In genomic region chr2:164442315-164443050, GRCm38 (mm10) we compare ENCODE assay signal across 9 mouse cellular contexts. TPM values are rescaled to one million over a fixed set of nuclear protein-coding genes. Genes with fewer than 3 reads are reported as not detected.
DNase-seq lines count a peak whose midpoint lies in the region; ATAC-seq and TF ChIP-seq lines count a peak whose summit lies in the region.
"Had no signal": no experiment of that assay in that cellular context is flagged by ENCODE, and none has a peak within 500 bp of the region (broad histone marks: within the 10 kb centered on the region; RNA-seq: fewer than 3 reads in every experiment).

No protein-coding gene starts in this region.

- no peak for DNase-seq in cerebellum, adult 2 months
- DNase-seq in cerebellum, postnatal 10 days = no peak
- peak; percentile 83 for DNase-seq in adrenal gland, postnatal 14 days
- peak; percentile 97 for DNase-seq in heart, adult 11 months
- peak; percentile 71 for DNase-seq in testis, postnatal 10 days (ENCODE audit: low spot score)
- DNase-seq in layer of hippocampus, postnatal 14 days (ENCODE audit: low spot score in 2 of 2) = no peak

- ATAC-seq in intestine, postnatal 0 days = peak; percentile 39
- ATAC-seq in lung, embryonic 15.5 days (ENCODE audit: borderline replicate concordance, extremely low read depth, low FRiP score, low TSS enrichment) = peak; percentile 65

- H3K4me2 ChIP-seq in intestine, postnatal 0 days (replicated peaks; ENCODE audit: low read depth) = peak overlapping the region; percentile 89
- H3K4me2 ChIP-seq in lung, embryonic 15.5 days = peak overlapping the region; percentile 84

- H3K9ac ChIP-seq in intestine, postnatal 0 days (ENCODE audit: low read depth, low read length) = peak overlapping the region; percentile 76
- peak overlapping the region; percentile 83 for H3K9ac ChIP-seq in lung, embryonic 15.5 days

- 6% methylated on average over 29 of the region's 29 CpGs for WGBS in cerebellum, adult 2 months
- 2% methylated on average over 29 of the region's 29 CpGs for WGBS in intestine, postnatal 0 days
- 3% methylated on average over 29 of the region's 29 CpGs for WGBS in lung, embryonic 15.5 days

- H3K36me3 ChIP-seq in intestine, postnatal 0 days (ENCODE audit: control insufficient read depth, insufficient read depth) = no peaks in the 10 kb centered on the region
- no peaks in the 10 kb centered on the region for H3K36me3 ChIP-seq in lung, embryonic 15.5 days

- H3K4me3 ChIP-seq in cerebellum, adult 2 months (replicated peaks; ENCODE audit: insufficient read depth, low read depth, low read length) = peak overlapping the region; percentile 45
- H3K4me3 ChIP-seq in intestine, postnatal 0 days (ENCODE audit: low read depth, low read length) = peak overlapping the region; percentile 73
- peak overlapping the region; percentile 74 for H3K4me3 ChIP-seq in lung, embryonic 15.5 days

- H3K4me1 ChIP-seq in cerebellum, adult 2 months (ENCODE audit: control insufficient read depth, insufficient read depth, low read length) = no peaks in the 10 kb centered on the region
- peaks cover 3% of the 10 kb centered on the region; the same call in 1 of the 2 replicates for H3K4me1 ChIP-seq in intestine, postnatal 0 days (replicated peaks; ENCODE audit: control insufficient read depth, insufficient read depth, low read length)
- H3K4me1 ChIP-seq in lung, embryonic 15.5 days = peaks cover 54% of the 10 kb centered on the region

- no peak for TF ChIP-seq POLR2A in cerebellum, adult 2 months (IDR thresholded peaks at IDR 0.05; ENCODE audit: borderline replicate concordance, insufficient read depth, low read length)

- no peak overlapping the region; the same call in 1 of the 2 replicates for H3K27ac ChIP-seq in cerebellum, adult 2 months (ENCODE audit: insufficient read depth, low read length)
- peak overlapping the region; percentile 71 for H3K27ac ChIP-seq in intestine, postnatal 0 days (ENCODE audit: low read depth, low read length)
- H3K27ac ChIP-seq in lung, embryonic 15.5 days = peak overlapping the region; percentile 89

- no peaks in the 10 kb centered on the region for H3K9me3 ChIP-seq in intestine, postnatal 0 days (ENCODE audit: control insufficient read depth)
- no peaks in the 10 kb centered on the region for H3K9me3 ChIP-seq in lung, embryonic 15.5 days

- no peak for TF ChIP-seq CTCF in cerebellum, adult 2 months (IDR thresholded peaks at IDR 0.05; ENCODE audit: borderline replicate concordance, insufficient read depth, low read depth, low read length)
- TF ChIP-seq CTCF in intestine, postnatal 0 days (IDR thresholded peaks at IDR 0.05; ENCODE audit: low read depth) = no peak

- H3K27me3 ChIP-seq in cerebellum, adult 2 months (ENCODE audit: control insufficient read depth, insufficient read depth, low read length) = no peaks in the 10 kb centered on the region
- H3K27me3 ChIP-seq in intestine, postnatal 0 days (replicated peaks; ENCODE audit: control insufficient read depth, insufficient read depth, low read length) = no peaks in the 10 kb centered on the region
- no peaks in the 10 kb centered on the region for H3K27me3 ChIP-seq in lung, embryonic 15.5 days

RNA-seq across cellular contexts. Expression of gene Sdc4, which starts 1.2 kb away (rescaled TPM):
- polyA plus RNA-seq in cerebellum, adult 2 months (2012; rRNA removed) = 65.7 and 69.5 TPM in 2 replicates
- total RNA-seq in adrenal gland, postnatal 14 days (2021) = 153 and 208 TPM in 2 replicates
- 92.0 and 103 TPM in 2 replicates for polyA plus RNA-seq in intestine, postnatal 0 days (2015; fragmentation: Nextera tagmentation; extraction: Ambion mirVana)
- polyA plus RNA-seq in lung, embryonic 15.5 days (2015; fragmentation: Nextera tagmentation; extraction: Ambion mirVana) = 161 and 178 TPM in 2 replicates
- total RNA-seq in layer of hippocampus, postnatal 14 days (2021) = 100 to 1,000 TPM; 117 to 137 TPM

RNA-seq across cellular contexts. Expression of gene Sys1, which starts 14.3 kb away (rescaled TPM):
- 73.7 and 75.4 TPM in 2 replicates for polyA plus RNA-seq in cerebellum, adult 2 months (2012; rRNA removed)
- total RNA-seq in adrenal gland, postnatal 14 days (2021) = 31.2 and 34.2 TPM in 2 replicates
- polyA plus RNA-seq in intestine, postnatal 0 days (2015; fragmentation: Nextera tagmentation; extraction: Ambion mirVana) = 58.7 and 62.3 TPM in 2 replicates
- 65.8 and 69.0 TPM in 2 replicates for polyA plus RNA-seq in lung, embryonic 15.5 days (2015; fragmentation: Nextera tagmentation; extraction: Ambion mirVana)
- 10 to 100 TPM; 39.1 to 44.7 TPM for total RNA-seq in layer of hippocampus, postnatal 14 days (2021)

RNA-seq across cellular contexts. Expression of gene Gm20458, which starts 18.3 kb away (rescaled TPM):
- 16.7 and 21.0 TPM in 2 replicates for polyA plus RNA-seq in cerebellum, adult 2 months (2012; rRNA removed)
- total RNA-seq in adrenal gland, postnatal 14 days (2021) = 0.82 and 5.9 TPM in 2 replicates
- polyA plus RNA-seq in intestine, postnatal 0 days (2015; fragmentation: Nextera tagmentation; extraction: Ambion mirVana) = 21.4 and 29.1 TPM in 2 replicates
- 17.1 and 17.6 TPM in 2 replicates for polyA plus RNA-seq in lung, embryonic 15.5 days (2015; fragmentation: Nextera tagmentation; extraction: Ambion mirVana)
- 10 to 100 TPM; 12.7 to 18.8 TPM for total RNA-seq in layer of hippocampus, postnatal 14 days (2021)
- total RNA-seq: hematopoietic stem cell, adult 5-6 weeks had no signal

RNA-seq across cellular contexts. Expression of gene Trp53tg5, which starts 31.0 kb away (rescaled TPM):
- not detected in 2 replicates for polyA plus RNA-seq in cerebellum, adult 2 months (2012; rRNA removed)
- not detected in 2 replicates for total RNA-seq in adrenal gland, postnatal 14 days (2021)
- not detected in 2 replicates for polyA plus RNA-seq in intestine, postnatal 0 days (2015; fragmentation: Nextera tagmentation; extraction: Ambion mirVana)
- not detected in 2 replicates for polyA plus RNA-seq in lung, embryonic 15.5 days (2015; fragmentation: Nextera tagmentation; extraction: Ambion mirVana)
- not detected for total RNA-seq in layer of hippocampus, postnatal 14 days (2021)
- total RNA-seq: hematopoietic stem cell, adult 5-6 weeks had no signal

RNA-seq across cellular contexts. Expression of gene Matn4, which starts 37.5 kb away (rescaled TPM):
- 5.5 and 5.9 TPM in 2 replicates for polyA plus RNA-seq in cerebellum, adult 2 months (2012; rRNA removed)
- total RNA-seq in adrenal gland, postnatal 14 days (2021) = 1.7 and 2.3 TPM in 2 replicates
- polyA plus RNA-seq in intestine, postnatal 0 days (2015; fragmentation: Nextera tagmentation; extraction: Ambion mirVana) = 1.9 and 2.4 TPM in 2 replicates
- polyA plus RNA-seq in lung, embryonic 15.5 days (2015; fragmentation: Nextera tagmentation; extraction: Ambion mirVana) = 41.3 and 42.7 TPM in 2 replicates
- total RNA-seq in layer of hippocampus, postnatal 14 days (2021) = 10 to 100 TPM; 21.2 to 21.6 TPM
- total RNA-seq: hematopoietic stem cell, adult 5-6 weeks had no signal

Comparison
In these comparisons a context has a peak if more than half of its experiments do, and no peak if none do; other contexts are left out.
1. DNase-seq: peak in adrenal gland, postnatal 14 days (single experiment), heart, adult 11 months (single experiment) and testis, postnatal 10 days (single experiment); none in cerebellum, adult 2 months (0 of 2), cerebellum, postnatal 10 days (0 of 2) and layer of hippocampus, postnatal 14 days (0 of 2).
2. Peak in every context shown above with its lines, with median percentiles within 50 percentile points of each other: H3K4me3 ChIP-seq.